Mouse (Mus musculus): Measurements from ENCODE around the gene Ptprr. TPM values are rescaled to one million over a fixed set of nuclear protein-coding genes. Genes with fewer than 3 reads are reported as not detected.

The Ptprr gene
- polyA plus RNA-seq (2014; fragmentation: Illumina TruSeq; extraction: RNeasy Lipid Tissue Mini Kit (QIAGEN cat#74804); ENCODE audit: insufficient read depth, low read depth, low replicate concordance) = 1.3 TPM

DNA sequence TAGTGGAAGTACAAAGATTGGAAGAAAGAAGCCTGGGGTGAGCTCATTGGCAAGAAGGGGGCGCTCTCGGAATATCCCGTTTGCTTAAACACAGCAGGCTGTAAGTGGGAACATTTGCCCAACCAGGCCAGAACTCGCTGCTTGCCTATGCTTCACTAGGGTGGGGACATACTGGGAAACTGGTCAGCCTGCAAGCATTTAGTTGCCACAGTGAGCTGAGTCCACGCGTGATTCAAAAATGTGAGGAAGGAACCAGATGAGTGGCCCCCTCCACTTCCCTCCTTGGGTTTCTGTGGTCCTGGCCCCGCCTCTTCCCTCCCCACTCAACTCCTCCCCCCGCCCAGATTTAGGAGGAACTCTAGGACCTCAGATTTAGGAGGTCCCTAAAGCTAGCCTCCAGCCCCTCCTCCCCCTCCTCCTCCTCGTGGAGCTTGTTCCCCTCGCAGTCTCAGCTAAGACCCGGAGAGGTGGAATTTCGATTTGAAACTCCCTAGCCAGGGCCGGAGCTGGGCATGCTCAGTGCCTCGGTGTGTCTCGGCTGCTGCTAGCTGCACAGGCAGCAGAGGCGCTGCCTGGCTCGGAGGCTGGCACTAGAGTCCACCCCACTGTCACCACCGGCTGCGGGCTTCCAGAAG is at the start of gene Ptprr:
Gene Ptprr (plus strand): TSS at position 369 of the 635 bp plus-strand sequence.

DNA sequence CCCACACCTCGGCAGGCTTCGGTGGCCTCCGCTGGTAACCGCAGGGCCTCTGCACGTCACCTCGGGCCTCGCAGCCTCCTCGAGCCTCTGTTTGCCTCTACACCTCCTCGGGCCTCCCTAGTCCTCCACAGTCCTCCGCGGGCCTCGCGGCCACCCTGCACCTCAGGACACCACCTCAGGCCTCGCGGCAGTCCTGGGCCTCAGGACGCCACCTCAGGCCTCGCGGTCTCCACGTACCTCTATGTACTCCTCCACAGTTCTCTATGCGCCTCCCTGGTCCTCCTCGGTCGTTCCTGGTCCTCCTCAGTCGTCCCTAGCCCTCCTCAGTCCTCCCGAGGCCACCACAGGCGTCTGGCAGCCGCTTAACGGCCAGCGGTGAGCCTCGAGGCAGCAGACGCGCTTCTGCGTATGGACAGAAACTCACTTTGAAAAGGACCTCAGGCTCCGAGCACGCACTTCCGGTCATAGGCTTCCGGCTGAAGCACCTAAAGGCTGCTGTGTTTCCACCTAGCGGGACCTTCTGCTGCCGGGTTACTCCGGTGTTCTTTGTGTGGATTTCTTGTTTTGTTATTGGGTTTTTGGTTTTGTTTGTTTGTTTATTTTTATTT is 96.0 kb downstream of the Ptprr start, which contains the start of gene 4933416C03Rik:
Gene 4933416C03Rik (minus strand): TSS at position 51 of the 608 bp plus-strand sequence.

GRCm38 (mm10) chr10:116275280-116275679 is 257.3 kb downstream of the Ptprr start, which contains the start of gene Ptprb:
Ptprb (plus strand) TSS chr10:116275523.

Other genes with a start within 250 kb of the Ptprr start
- 212 TPM for gene Tspan8, start 201.4 kb upstream of the Ptprr start, polyA plus RNA-seq (2014; fragmentation: Illumina TruSeq; extraction: RNeasy Lipid Tissue Mini Kit (QIAGEN cat#74804); ENCODE audit: insufficient read depth, low read depth, low replicate concordance)
- gene 4933416C03Rik, start 95.7 kb downstream of the Ptprr start, polyA plus RNA-seq (2014; fragmentation: Illumina TruSeq; extraction: RNeasy Lipid Tissue Mini Kit (QIAGEN cat#74804); ENCODE audit: insufficient read depth, low read depth, low replicate concordance) = not detected